Mouse (Mus musculus) CH12.LX (cell line): ENCODE data around the gene Klhl35. TPM values are rescaled to one million over a fixed set of nuclear protein-coding genes. Genes with fewer than 3 reads are reported as not detected.

Source experiments
- DNase-seq: peaks from one replicate; pipeline ENCODE4 v3.0.0-alpha.2; 2013; ENCODE audit errors: extremely low read depth
- H3K27ac ChIP-seq: 2 replicates; pipeline ENCODE4 v1.5.1; 2012; ENCODE audit warnings: low read depth, mild to moderate bottlenecking, control low read depth, moderate library complexity; ENCODE audit not compliant: insufficient read depth
- H3K27me3 ChIP-seq: replicated peaks from 2 replicates; pipeline ENCODE3; 2012; ENCODE audit warnings: inconsistent platforms
- H3K36me3 ChIP-seq, 2 experiments: replicated peaks in 1 of 2; 2 replicates each; pipeline versions ENCODE3 to v1.6.1; 2012; ENCODE audit warnings: inconsistent platforms in 1 of 2, low read length in 1 of 2, mild to moderate bottlenecking in 1 of 2, mixed read lengths in 1 of 2, moderate library complexity in 1 of 2; ENCODE audit not compliant: control insufficient read depth in 1 of 2, insufficient read depth in 1 of 2
- H3K4me1 ChIP-seq, 2 experiments: 2 replicates each; pipeline ENCODE4 v1.6.1; 2012; ENCODE audit warnings: inconsistent platforms in 1 of 2, moderate library complexity in 1 of 2; ENCODE audit not compliant: insufficient read depth in 2 of 2, control insufficient read depth in 1 of 2
- H3K4me2 ChIP-seq: 2 replicates; pipeline ENCODE4 v1.6.1; 2012; ENCODE audit warnings: low read depth, mild to moderate bottlenecking, control low read depth; ENCODE audit not compliant: poor library complexity, insufficient read depth, severe bottlenecking
- H3K4me3 ChIP-seq, 3 experiments: fragments of 150-350 bp in 1 of 3; sonication (generic) in 1 of 3; replicated peaks in 1 of 3; 2 replicates each; pipeline versions ENCODE3 to v1.5.1; 2011 to 2012; ENCODE audit warnings: low read depth in 2 of 3, low read length in 2 of 3, mild to moderate bottlenecking in 2 of 3, moderate library complexity in 2 of 3, control low read depth in 1 of 3, improper control_type of control experiment in 1 of 3, inconsistent platforms in 1 of 3, mixed read lengths in 1 of 3; ENCODE audit not compliant: poor library complexity in 1 of 3
- H3K79me2 ChIP-seq: replicated peaks from 2 replicates; pipeline ENCODE4 v1.6.1; 2012; ENCODE audit warnings: mild to moderate bottlenecking, moderate library complexity; ENCODE audit not compliant: control insufficient read depth, poor library complexity, insufficient read depth, severe bottlenecking; ENCODE audit errors: extremely low read depth
- H3K9ac ChIP-seq: 2 replicates; pipeline ENCODE4 v1.6.1; 2012; ENCODE audit warnings: low read depth, mild to moderate bottlenecking, control low read depth, moderate library complexity; ENCODE audit not compliant: insufficient read depth
- H3K9me3 ChIP-seq: replicated peaks from 2 replicates; pipeline ENCODE3; 2012; ENCODE audit warnings: low read length, inconsistent platforms, mixed read lengths
- BHLHE40 ChIP-seq: IDR thresholded peaks from 2 replicates; pipeline ENCODE4 v1.6.1; 2011; ENCODE audit warnings: mild to moderate bottlenecking, low read depth, low read length, improper control_type of control experiment
- CHD1 ChIP-seq: IDR thresholded peaks from 2 replicates; pipeline ENCODE4 v1.6.1; 2012; ENCODE audit warnings: low read depth, low read length, improper control_type of control experiment, inconsistent platforms
- CTCF ChIP-seq, 2 experiments: IDR thresholded peaks in 1 of 2; conservative IDR thresholded peaks in 1 of 2; 2 replicates each; pipeline ENCODE4 v1.5.1; 2011 to 2012; ENCODE audit warnings: low read depth in 2 of 2, low read length in 2 of 2, improper control_type of control experiment in 1 of 2, inconsistent platforms in 1 of 2, mild to moderate bottlenecking in 1 of 2, moderate library complexity in 1 of 2
- E2F4 ChIP-seq: IDR thresholded peaks from 2 replicates; pipeline ENCODE4 v1.6.1; 2011; ENCODE audit warnings: low read depth, low read length, improper control_type of control experiment; ENCODE audit not compliant: insufficient replicate concordance
- ELF1 ChIP-seq: IDR thresholded peaks from 2 replicates; pipeline ENCODE4 v1.6.1; 2014; ENCODE audit warnings: low read depth, mild to moderate bottlenecking, inconsistent platforms, low read length, improper control_type of control experiment
- EP300 ChIP-seq: IDR thresholded peaks from 2 replicates; pipeline ENCODE4 v1.6.1; 2011; ENCODE audit warnings: low read length, improper control_type of control experiment
- GABPA ChIP-seq: IDR thresholded peaks from 2 replicates; pipeline ENCODE4 v1.6.1; 2012; ENCODE audit warnings: low read depth, low read length, improper control_type of control experiment, inconsistent platforms; ENCODE audit not compliant: insufficient replicate concordance
- HCFC1 ChIP-seq: IDR thresholded peaks from 2 replicates; pipeline ENCODE4 v1.6.1; 2012; ENCODE audit warnings: low read depth, mild to moderate bottlenecking, inconsistent platforms, low read length, improper control_type of control experiment
- IRF4 ChIP-seq: IDR thresholded peaks from 2 replicates; pipeline ENCODE4 v1.6.1; 2014; ENCODE audit warnings: low read depth, mild to moderate bottlenecking, inconsistent platforms, low read length, improper control_type of control experiment
- JUND ChIP-seq: conservative IDR thresholded peaks from 2 replicates; pipeline ENCODE4 v1.6.1; 2011; ENCODE audit warnings: low read depth, low read length, improper control_type of control experiment
- MAFK ChIP-seq: IDR thresholded peaks from 2 replicates; pipeline ENCODE4 v1.6.1; 2011; ENCODE audit warnings: low read length, improper control_type of control experiment; ENCODE audit not compliant: insufficient replicate concordance
- MAX ChIP-seq: IDR thresholded peaks from 2 replicates; pipeline ENCODE4 v1.6.1; 2011; ENCODE audit warnings: low read length, improper control_type of control experiment
- MAZ ChIP-seq: IDR thresholded peaks from 2 replicates; pipeline ENCODE4 v1.6.1; 2012; ENCODE audit warnings: low read depth, mild to moderate bottlenecking, inconsistent platforms, low read length, improper control_type of control experiment, moderate library complexity
- MEF2A ChIP-seq: IDR thresholded peaks from 2 replicates; pipeline ENCODE4 v1.6.1; 2014; ENCODE audit warnings: low read depth, mild to moderate bottlenecking, inconsistent platforms, low read length, improper control_type of control experiment, borderline replicate concordance
- MYC ChIP-seq: IDR thresholded peaks from 2 replicates; pipeline ENCODE4 v1.6.1; 2011; ENCODE audit warnings: low read depth, mild to moderate bottlenecking, improper control_type of control experiment, low read length
- NRF1 ChIP-seq: IDR thresholded peaks from 2 replicates; pipeline ENCODE4 v1.6.1; 2014; ENCODE audit warnings: low read depth, mild to moderate bottlenecking, inconsistent platforms, low read length, improper control_type of control experiment, moderate library complexity
- POLR2A ChIP-seq: IDR thresholded peaks from 2 replicates; pipeline ENCODE4 v1.6.1; 2011; ENCODE audit warnings: low read depth, mild to moderate bottlenecking, improper control_type of control experiment, low read length
- POLR2AphosphoS2 ChIP-seq: IDR thresholded peaks from 2 replicates; pipeline ENCODE4 v1.6.1; 2011; ENCODE audit warnings: low read depth, low read length, improper control_type of control experiment
- RAD21 ChIP-seq: IDR thresholded peaks from 2 replicates; pipeline ENCODE4 v1.6.1; 2011; ENCODE audit warnings: low read depth, mild to moderate bottlenecking, low read length, improper control_type of control experiment, moderate library complexity
- RCOR1 ChIP-seq: conservative IDR thresholded peaks from 2 replicates; pipeline ENCODE4 v1.6.1; 2012; ENCODE audit warnings: low read depth, mild to moderate bottlenecking, inconsistent platforms, low read length, improper control_type of control experiment
- SIN3A ChIP-seq: IDR thresholded peaks from 2 replicates; pipeline ENCODE4 v1.6.1; 2012; ENCODE audit warnings: low read length, improper control_type of control experiment, inconsistent platforms
- SMC3 ChIP-seq: IDR thresholded peaks from 2 replicates; pipeline ENCODE4 v1.6.1; 2011; ENCODE audit warnings: low read depth, low read length, improper control_type of control experiment
- TBP ChIP-seq: conservative IDR thresholded peaks from 2 replicates; pipeline ENCODE4 v1.6.1; 2011; ENCODE audit warnings: low read depth, low read length, improper control_type of control experiment
- USF1 ChIP-seq: IDR thresholded peaks from 2 replicates; pipeline ENCODE4 v1.6.1; 2014; ENCODE audit warnings: low read depth, mild to moderate bottlenecking, inconsistent platforms, low read length, improper control_type of control experiment
- USF2 ChIP-seq: conservative IDR thresholded peaks from 2 replicates; pipeline ENCODE4 v1.6.1; 2011; ENCODE audit warnings: low read depth, low read length, improper control_type of control experiment
- ZC3H11A ChIP-seq: IDR thresholded peaks from 2 replicates; pipeline ENCODE4 v1.6.1; 2012; ENCODE audit warnings: low read depth, mild to moderate bottlenecking, inconsistent platforms, low read length, improper control_type of control experiment
- ZKSCAN1 ChIP-seq: IDR thresholded peaks from 2 replicates; pipeline ENCODE4 v1.6.1; 2012; ENCODE audit warnings: low read depth, inconsistent platforms, low read length, improper control_type of control experiment, borderline replicate concordance
- dilution Hi-C: fragments of 300-500 bp; cut with MboI; formaldehyde crosslinking; loops from 2 replicates; pipeline ENCODE4 v1.14.3; 2020; ENCODE audit warnings: low sequenced_read_pairs; ENCODE audit not compliant: extremely low pct_unique_long_range_greater_than_20kb, extremely low pct_ligation_motif_present
- in situ Hi-C: fragments of 300-500 bp; cut with MboI; formaldehyde crosslinking; loops from 3 replicates; pipeline ENCODE4 v1.14.3; 2019; ENCODE audit warnings: low sequenced_read_pairs, low pct_ligation_motif_present, low pct_unique_long_range_greater_than_20kb, mixed read lengths
- polyA plus RNA-seq: library from polyadenylated mRNA; unstranded; fragments of >175 nt; gene quantifications from 2 replicates; pipeline ENCODE4 v1.2.1, GENCODE M21; 2012; ENCODE audit warnings: low read depth; ENCODE audit not compliant: insufficient read length
- total RNA-seq, 2 experiments: library from RNA; depleted of rRNA; stranded (reverse); fragments of 300-350 nt in 1 of 2; fragments of >200 nt in 1 of 2; gene quantifications; 2 replicates each; pipeline ENCODE4 v1.2.3; 2012 to 2014

Klhl35 gene
- total and polyA plus RNA-seq, 3 experiments: not detected

- DNase-seq: no peak
- Histone ChIP-seq H3K4me1 (no peaks in the 10 kb centered on the region), H3K9me3 (no peaks in the 10 kb centered on the region), H3K27me3 (no peaks in the 10 kb centered on the region)
- TF ChIP-seq USF2 (no peak), ZC3H11A (no peak), BHLHE40 (no peak), RAD21 (no peak), TBP (no peak), POLR2A (no peak), JUND (no peak), ELF1 (no peak), MAZ (no peak), IRF4 (no peak), MEF2A (no peak), NRF1 (no peak)
- TF ChIP-seq, all 38 proteins: peak for 0
- no peaks in the 10 kb centered on the region for H3K79me2 ChIP-seq
- dilution Hi-C loops: no loop called here
- H3K36me3 ChIP-seq: no peaks in the 10 kb centered on the region
- no peak overlapping the region for H3K27ac ChIP-seq
- no peak overlapping the region for H3K4me3 ChIP-seq
- no peak overlapping the region for H3K9ac ChIP-seq
- in situ Hi-C loops: loop anchor here (5.0 kb wide), 1 partner anchor 57 kb away; no protein-coding TSS in a partner anchor
- H3K4me2 ChIP-seq: no peak overlapping the region
Measured at GRCm38 (mm10) chr7:99500655-99501054, 34.9 kb downstream of the Klhl35 start.

GRCm38 (mm10) chr7:99501148-99501547 lies 35.3 kb downstream of the Klhl35 start:
- no peaks in the 10 kb centered on the region for H3K4me1 ChIP-seq
- no peaks in the 10 kb centered on the region for H3K9me3 ChIP-seq
- dilution Hi-C loops (no loop called here), in situ Hi-C loops (loop anchor here (5.0 kb wide), 1 partner anchor 56 kb away; no protein-coding TSS in a partner anchor)
- no peak for TF ChIP-seq CTCF (conservative IDR thresholded peaks at IDR 0.05 in 1 of 2, IDR thresholded peaks at IDR 0.05 in 1 of 2; ENCODE audit: low read depth in 2 of 2, low read length in 2 of 2)
- no peak for TF ChIP-seq POLR2AphosphoS2
- no peak for TF ChIP-seq SIN3A
- H3K27ac ChIP-seq: no peak overlapping the region
- no peak overlapping the region for H3K4me3 ChIP-seq
- no peak overlapping the region for H3K4me2 ChIP-seq
- no peak for DNase-seq
- no peak overlapping the region for H3K9ac ChIP-seq
- H3K36me3 ChIP-seq: no peaks in the 10 kb centered on the region
- no peaks in the 10 kb centered on the region for H3K27me3 ChIP-seq
- no peaks in the 10 kb centered on the region for H3K79me2 ChIP-seq

GRCm38 (mm10) chr7:99504556-99504955 lies 38.8 kb downstream of the Klhl35 start:
- no peaks in the 10 kb centered on the region for H3K9me3 ChIP-seq
- no peak overlapping the region for H3K9ac ChIP-seq
- no peak for TF ChIP-seq CHD1
- no peak for TF ChIP-seq JUND
- TF ChIP-seq RCOR1: no peak
- TF ChIP-seq USF1: no peak
- no peak for TF ChIP-seq GABPA
- no peak for TF ChIP-seq MAFK
- TF ChIP-seq E2F4: no peak
- TF ChIP-seq ZKSCAN1: no peak
- TF ChIP-seq EP300: no peak
- TF ChIP-seq ZC3H11A: no peak
- no peak for TF ChIP-seq HCFC1
- no peak for TF ChIP-seq MAX
- no peak for TF ChIP-seq SMC3
- no peak for TF ChIP-seq ELF1
- no peak for TF ChIP-seq MYC
- TF ChIP-seq, all 38 proteins: peak for 0
- no peak overlapping the region for H3K27ac ChIP-seq
- H3K27me3 ChIP-seq: no peaks in the 10 kb centered on the region
- H3K36me3 ChIP-seq: no peaks in the 10 kb centered on the region
- in situ Hi-C loops (loop anchor here (5.0 kb wide), 1 partner anchor 53 kb away; no protein-coding TSS in a partner anchor), dilution Hi-C loops (no loop called here)
- H3K4me1 ChIP-seq: peaks cover 0 to 19% of the 10 kb centered on the region in 2 experiments; a peak in 2 of 4 replicates
- H3K4me3 ChIP-seq: no peak overlapping the region
- no peaks in the 10 kb centered on the region for H3K79me2 ChIP-seq
- DNase-seq: no peak
- no peak overlapping the region for H3K4me2 ChIP-seq
